7 mouse cellular contexts compared by ENCODE assay signal in genomic region chr8:71601939-71602665, GRCm38 (mm10). TPM values are rescaled to one million over a fixed set of nuclear protein-coding genes. Genes with fewer than 3 reads are reported as not detected.
A peak's percentile ranks its signal among the peaks of the same experiment; 100 is the strongest.
DNase-seq lines count a peak whose midpoint lies in the region; ATAC-seq and TF ChIP-seq lines count a peak whose summit lies in the region.

No protein-coding gene starts in this region.

- no peaks in the 10 kb centered on the region for H3K9me3 ChIP-seq in forebrain, embryonic 11.5 days (ENCODE audit: control insufficient read depth, low read length)
- no peaks in the 10 kb centered on the region for H3K9me3 ChIP-seq in limb, embryonic 14.5 days (ENCODE audit: control insufficient read depth, low read length)

- H3K4me1 ChIP-seq in spleen, adult 2 months (ENCODE audit: control insufficient read depth, insufficient read depth, insufficient read length), result peaks cover 21% of the 10 kb centered on the region
- peaks cover 6% of the 10 kb centered on the region for H3K4me1 ChIP-seq in forebrain, embryonic 11.5 days (replicated peaks; ENCODE audit: control insufficient read depth, insufficient read depth, low read length)
- H3K4me1 ChIP-seq in limb, embryonic 14.5 days (ENCODE audit: control insufficient read depth, insufficient read depth, low read length), result peaks cover 9% of the 10 kb centered on the region; the same call in 1 of the 2 replicates

- H3K4me2 ChIP-seq in forebrain, embryonic 11.5 days (ENCODE audit: low read depth, low read length, severe bottlenecking), result peak overlapping the region; percentile 45
- H3K4me2 ChIP-seq in limb, embryonic 14.5 days (replicated peaks; ENCODE audit: low read depth, low read length, severe bottlenecking), result peak overlapping the region; percentile 74

- peak in 1 of 2 experiments; percentile 48 for DNase-seq in spleen, adult 2 months (ENCODE audit: low read depth in 1 of 2, low spot score in 2 of 2)
- no peak for DNase-seq in spleen, adult 12 weeks (ENCODE audit: low spot score)
- peak; percentile 60 for DNase-seq in forebrain, embryonic 11.5 days (ENCODE audit: low spot score)
- no peak for DNase-seq in limb, embryonic 14.5 days (ENCODE audit: low spot score)
- DNase-seq in retina, embryonic 14.5 days (ENCODE audit: low spot score), result peak; percentile 24
- no peak for DNase-seq in frontal cortex, postnatal 10 days (ENCODE audit: low spot score in 2 of 2)
- DNase-seq in adrenal gland, adult 18-20 months (ENCODE audit: low spot score in 2 of 2), result no peak

- peak overlapping the region; percentile 16; the same call in 1 of the 2 replicates for H3K9ac ChIP-seq in forebrain, embryonic 11.5 days (ENCODE audit: low read length)
- peak overlapping the region; percentile 46 for H3K9ac ChIP-seq in limb, embryonic 14.5 days (ENCODE audit: low read depth, low read length, severe bottlenecking)

- no peak overlapping the region for H3K27ac ChIP-seq in spleen, adult 2 months (ENCODE audit: insufficient read depth, low read length)
- no peak overlapping the region for H3K27ac ChIP-seq in forebrain, embryonic 11.5 days (ENCODE audit: low read depth, low read length)
- no peak overlapping the region for H3K27ac ChIP-seq in limb, embryonic 14.5 days (replicated peaks; ENCODE audit: low read depth, low read length)

- TF ChIP-seq CTCF in spleen, adult 2 months (IDR thresholded peaks at IDR 0.05; ENCODE audit: extremely low read depth, insufficient read depth, insufficient read length, insufficient replicate concordance), result no peak

- H3K27me3 ChIP-seq in spleen, adult 2 months (ENCODE audit: control insufficient read depth, insufficient read depth, low read length), result no peaks in the 10 kb centered on the region
- H3K27me3 ChIP-seq in forebrain, embryonic 11.5 days (ENCODE audit: control insufficient read depth, insufficient read depth, low read length), result peaks cover 24% of the 10 kb centered on the region
- H3K27me3 ChIP-seq in limb, embryonic 14.5 days (ENCODE audit: control insufficient read depth, insufficient read depth, low read length), result peaks cover 17% of the 10 kb centered on the region

- no peak for TF ChIP-seq POLR2A in spleen, adult 2 months (IDR thresholded peaks at IDR 0.05; ENCODE audit: low read depth, low read length)
- TF ChIP-seq POLR2A in limb, embryonic 14.5 days (IDR thresholded peaks at IDR 0.05; ENCODE audit: borderline replicate concordance, extremely low read depth, insufficient read depth, insufficient read length), result no peak

- H3K4me3 ChIP-seq in spleen, adult 2 months (ENCODE audit: extremely low read depth, insufficient read depth, insufficient read length), result peak overlapping the region; percentile 43; the same call in 1 of the 2 replicates
- peak overlapping the region; percentile 21 for H3K4me3 ChIP-seq in forebrain, embryonic 11.5 days (ENCODE audit: low read depth, low read length)
- peak overlapping the region; percentile 40 for H3K4me3 ChIP-seq in limb, embryonic 14.5 days (replicated peaks; ENCODE audit: low read length)

- 13% methylated on average over 65 of the region's 65 CpGs for WGBS in spleen, adult 2 months
- 4% methylated on average over 65 of the region's 65 CpGs for WGBS in forebrain, embryonic 11.5 days
- WGBS in limb, embryonic 14.5 days, result 3% methylated on average over 61 of the region's 65 CpGs

- peak; percentile 37 for ATAC-seq in forebrain, embryonic 11.5 days (replicated peaks; ENCODE audit: low FRiP score)
- ATAC-seq in limb, embryonic 14.5 days (ENCODE audit: low FRiP score, low read depth), result peak; percentile 7; the same call in 1 of the 2 replicates

- H3K36me3 ChIP-seq in spleen, adult 2 months (ENCODE audit: control insufficient read depth, insufficient read depth, low read length), result peaks cover 8% of the 10 kb centered on the region
- no peaks in the 10 kb centered on the region for H3K36me3 ChIP-seq in forebrain, embryonic 11.5 days (ENCODE audit: control insufficient read depth, insufficient read depth, low read length)
- no peaks in the 10 kb centered on the region for H3K36me3 ChIP-seq in limb, embryonic 14.5 days (ENCODE audit: control insufficient read depth, insufficient read depth, low read length)

RNA-seq across cellular contexts. Expression of gene Fam129c, which starts 4.7 kb away (rescaled TPM):
- 115 and 173 TPM in 2 replicates for polyA plus RNA-seq in spleen, adult 2 months (2012; rRNA removed)
- polyA plus RNA-seq in forebrain, embryonic 11.5 days (2014; fragmentation: Nextera tagmentation; extraction: Ambion mirVana), result 3.2 and 4.3 TPM in 2 replicates
- 7.5 and 7.8 TPM in 2 replicates for polyA plus RNA-seq in limb, embryonic 14.5 days (2012; rRNA removed)
- 2.9 and 3.3 TPM in 2 replicates for polyA plus RNA-seq in limb, embryonic 14.5 days (2014; fragmentation: Nextera tagmentation; extraction: Ambion mirVana)
- 1 to 10 TPM; 2.9 to 3.5 TPM for total RNA-seq in adrenal gland, adult 18-20 months (2021)

RNA-seq across cellular contexts. Expression of gene Colgalt1, which starts 8.7 kb away (rescaled TPM):
- polyA plus RNA-seq in spleen, adult 2 months (2012; rRNA removed), result 159 and 216 TPM in 2 replicates
- 41.8 and 48.6 TPM in 2 replicates for polyA plus RNA-seq in forebrain, embryonic 11.5 days (2014; fragmentation: Nextera tagmentation; extraction: Ambion mirVana)
- 240 and 285 TPM in 2 replicates for polyA plus RNA-seq in limb, embryonic 14.5 days (2012; rRNA removed)
- 114 and 116 TPM in 2 replicates for polyA plus RNA-seq in limb, embryonic 14.5 days (2014; fragmentation: Nextera tagmentation; extraction: Ambion mirVana)
- total RNA-seq in adrenal gland, adult 18-20 months (2021), result 10 to 100 TPM; 48.4 to 61.1 TPM

RNA-seq across cellular contexts. Expression of gene Pgls, which starts 10.1 kb away (rescaled TPM):
- 171 and 224 TPM in 2 replicates for polyA plus RNA-seq in spleen, adult 2 months (2012; rRNA removed)
- polyA plus RNA-seq in forebrain, embryonic 11.5 days (2014; fragmentation: Nextera tagmentation; extraction: Ambion mirVana), result 218 and 238 TPM in 2 replicates
- polyA plus RNA-seq in limb, embryonic 14.5 days (2012; rRNA removed), result 141 and 216 TPM in 2 replicates
- 249 and 255 TPM in 2 replicates for polyA plus RNA-seq in limb, embryonic 14.5 days (2014; fragmentation: Nextera tagmentation; extraction: Ambion mirVana)
- 100 to 1,000 TPM; 122 to 137 TPM for total RNA-seq in adrenal gland, adult 18-20 months (2021)

RNA-seq across cellular contexts. Expression of gene Slc27a1, which starts 33.4 kb away (rescaled TPM):
- 38.2 and 47.0 TPM in 2 replicates for polyA plus RNA-seq in spleen, adult 2 months (2012; rRNA removed)
- polyA plus RNA-seq in forebrain, embryonic 11.5 days (2014; fragmentation: Nextera tagmentation; extraction: Ambion mirVana), result 18.4 and 19.1 TPM in 2 replicates
- polyA plus RNA-seq in limb, embryonic 14.5 days (2012; rRNA removed), result 87.8 and 133 TPM in 2 replicates
- polyA plus RNA-seq in limb, embryonic 14.5 days (2014; fragmentation: Nextera tagmentation; extraction: Ambion mirVana), result 24.3 and 25.9 TPM in 2 replicates
- 100 to 1,000 TPM; 141 to 234 TPM for total RNA-seq in adrenal gland, adult 18-20 months (2021)

RNA-seq across cellular contexts. Expression of gene Nxnl1, which starts 35.7 kb away (rescaled TPM):
- not detected in 2 replicates for polyA plus RNA-seq in spleen, adult 2 months (2012; rRNA removed)
- polyA plus RNA-seq in forebrain, embryonic 11.5 days (2014; fragmentation: Nextera tagmentation; extraction: Ambion mirVana), result not detected in 2 replicates
- polyA plus RNA-seq in limb, embryonic 14.5 days (2012; rRNA removed), result not detected in 2 replicates
- polyA plus RNA-seq in limb, embryonic 14.5 days (2014; fragmentation: Nextera tagmentation; extraction: Ambion mirVana), result 0.25 TPM in 1 of 2 replicates, not detected in the other
- total RNA-seq in adrenal gland, adult 18-20 months (2021), result 1 to 10 TPM in 1 of 2 experiments, under 1 TPM in 1; 0.64 to 1.0 TPM

Comparison
In these comparisons a context has a peak if more than half of its experiments do, and no peak if none do; other contexts are left out.
1. DNase-seq: peak in forebrain, embryonic 11.5 days (single experiment) and retina, embryonic 14.5 days (single experiment); none in spleen, adult 12 weeks (single experiment), limb, embryonic 14.5 days (single experiment), frontal cortex, postnatal 10 days (0 of 2) and adrenal gland, adult 18-20 months (0 of 2).
2. RNA of gene Fam129c, which starts 4.7 kb away (polyA plus RNA-seq): 115 to 173 TPM in spleen, adult 2 months; 2.9 to 7.8 TPM in limb, embryonic 14.5 days and 3.2 to 4.3 TPM in forebrain, embryonic 11.5 days; every median in the first group is over 10 times any median in the second.
3. Peak in every context shown above with its lines, with median percentiles within 50 percentile points of each other: H3K4me3 ChIP-seq.